Mouse (Mus musculus) heart, adult 10 weeks (tissue): Measurements from ENCODE around the gene Vmn1r30. TPM values are rescaled to one million over a fixed set of nuclear protein-coding genes. Genes with fewer than 3 reads are reported as not detected.

ENCODE experiments used
- polyA plus RNA-seq: library from polyadenylated mRNA; stranded (reverse); fragments of 350-450 nt; fragmentation: Illumina TruSeq; extraction: RNeasy Lipid Tissue Mini Kit (QIAGEN cat#74804); gene quantifications from one replicate; pipeline ENCODE4 v1.2.3, GENCODE M21; 2014; ENCODE audit warnings: low read depth, low replicate concordance

The Vmn1r30 gene
- not detected for polyA plus RNA-seq

DNA sequence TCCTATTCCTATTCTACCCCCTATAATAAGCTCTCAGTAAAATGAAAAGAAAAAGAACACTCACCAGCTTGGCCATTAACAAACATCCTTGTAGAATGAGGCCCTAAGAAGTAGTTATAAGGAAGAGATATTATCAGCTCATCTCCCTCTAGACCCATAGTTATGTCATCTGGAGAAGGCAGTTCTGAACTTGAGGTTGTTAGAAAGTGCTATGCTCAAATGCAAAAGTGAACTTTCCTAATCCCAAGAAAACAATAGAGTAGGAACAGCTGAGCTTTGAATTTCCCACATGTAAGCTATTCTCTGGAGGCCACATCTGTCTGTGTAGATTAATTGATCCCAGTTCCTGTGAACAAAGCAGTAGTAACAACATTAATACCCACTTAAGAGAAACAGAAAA lies at the start of gene Vmn1r30:
TSS of gene Vmn1r30 (minus strand) at position 101 of the 400 bp plus-strand sequence.

DNA sequence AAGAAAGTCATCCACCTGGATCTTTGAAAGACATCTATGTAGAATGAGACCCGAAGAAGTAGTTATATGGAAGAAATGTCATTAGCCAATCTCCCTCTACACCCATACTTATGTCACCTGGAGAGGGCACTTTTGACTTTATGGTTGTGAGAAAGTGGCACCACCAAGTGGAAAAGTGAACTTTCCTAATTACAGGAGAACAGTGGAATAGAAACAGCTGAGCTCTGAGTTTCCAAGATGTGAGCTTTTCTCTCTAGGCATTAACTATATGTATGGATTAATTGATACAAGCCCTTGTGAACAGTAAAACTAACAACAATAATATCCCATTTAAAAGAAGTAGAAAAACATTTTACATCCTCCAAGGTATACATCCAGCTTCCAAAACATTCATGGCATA lies 32.0 kb upstream of the Vmn1r30 start, which contains the start of gene Vmn1r31:
TSS of gene Vmn1r31 (minus strand) at position 101 of the 400 bp plus-strand sequence.

Other genes starting within 250 kb of the Vmn1r30 start
- not detected for gene Vmn1r27, start 224.6 kb downstream of the Vmn1r30 start, polyA plus RNA-seq
- not detected for gene Vmn1r28, start 181.3 kb downstream of the Vmn1r30 start, polyA plus RNA-seq
- gene Vmn1r29, start 141.8 kb downstream of the Vmn1r30 start, polyA plus RNA-seq = not detected
- gene Vmn1r31, start 31.9 kb upstream of the Vmn1r30 start, polyA plus RNA-seq = not detected
- gene Abcg2, start 141.1 kb upstream of the Vmn1r30 start, polyA plus RNA-seq = 30.4 TPM